Mouse (Mus musculus) hindbrain, postnatal 0 days (tissue): ENCODE data around the gene Ghr. TPM values are rescaled to one million over a fixed set of nuclear protein-coding genes. Genes with fewer than 3 reads are reported as not detected.
A peak's percentile ranks its signal among the peaks of the same experiment; 100 is the strongest.

Experiments used
- ATAC-seq: fragments of 200-750 bp; cut with Nextera tagmentation; 2 replicates; pipeline ENCODE4 v1.8.0; 2017; ENCODE audit warnings: mild to moderate bottlenecking, moderate TSS enrichment, moderate library complexity
- DNase-seq: peaks from one replicate; pipeline ENCODE4 v3.0.0-alpha.2; 2015; ENCODE audit warnings: low spot score
- H3K27ac ChIP-seq: fragments of 300-500 bp; sonication (generic); 2 replicates; pipeline ENCODE4 v1.5.1; 2014; ENCODE audit warnings: mild to moderate bottlenecking
- H3K27me3 ChIP-seq: fragments of 300-500 bp; sonication (generic); 2 replicates; pipeline ENCODE4 v1.6.1; 2014; ENCODE audit warnings: low read length, mixed read lengths; ENCODE audit not compliant: insufficient read depth
- H3K36me3 ChIP-seq: fragments of 300-500 bp; sonication (generic); 2 replicates; pipeline ENCODE4 v1.6.1; 2014; ENCODE audit warnings: low read length, mixed read lengths; ENCODE audit not compliant: insufficient read depth
- H3K4me1 ChIP-seq: fragments of 300-500 bp; sonication (generic); 2 replicates; pipeline ENCODE4 v1.6.1; 2014; ENCODE audit warnings: antibody characterized with exemption, low read length, mixed read lengths; ENCODE audit not compliant: insufficient read depth
- H3K4me2 ChIP-seq: fragments of 300-500 bp; sonication (generic); 2 replicates; pipeline ENCODE4 v1.6.1; 2014; ENCODE audit warnings: low read depth, mild to moderate bottlenecking, low read length, moderate library complexity, mixed read lengths
- H3K4me3 ChIP-seq: fragments of 300-500 bp; sonication (generic); 2 replicates; pipeline ENCODE4 v1.5.1; 2014; ENCODE audit warnings: low read length
- H3K9ac ChIP-seq: fragments of 300-500 bp; sonication (generic); replicated peaks from 2 replicates; pipeline ENCODE4 v1.6.1; 2014; ENCODE audit warnings: mild to moderate bottlenecking, low read length, moderate library complexity, mixed read lengths
- H3K9me3 ChIP-seq: fragments of 300-500 bp; sonication (generic); 2 replicates; pipeline ENCODE4 v1.6.1; 2016; ENCODE audit warnings: low read length, mixed read lengths
- CTCF ChIP-seq: IDR thresholded peaks from 2 replicates; pipeline ENCODE4 v1.5.1; 2016; ENCODE audit warnings: antibody characterized with exemption, control low read depth, low read depth
- WGBS: fragments of 180-500 bp; shearing (Covaris S2); extraction: QIAGEN DNeasy Blood & Tissue Kit; methylation state at CpG from one replicate; pipeline ENCODE4 v1.1.7; 2014; 5-methylcytosine and 5-hydroxymethylcytosine counted together
- polyA plus RNA-seq: library from polyadenylated mRNA; unstranded; fragments of >200 nt; fragmentation: Nextera tagmentation; extraction: Ambion mirVana; gene quantifications from 2 replicates; pipeline ENCODE4 v1.2.1, GENCODE M21; 2015
- total RNA-seq: library from RNA; depleted of rRNA; stranded (reverse); fragments of >200 nt; gene quantifications from 2 replicates; pipeline ENCODE4 v1.2.3, GENCODE M21; 2014

Ghr gene
- total and polyA plus RNA-seq, 2 experiments from 2014 or later, result 9.7 to 13.1 TPM

- WGBS, result 83% methylated on average over 5 of the region's 5 CpGs
- H3K27ac ChIP-seq, result no peak overlapping the region
- no peak overlapping the region for H3K4me2 ChIP-seq
- no peaks in the 10 kb centered on the region for H3K4me1 ChIP-seq
- H3K4me3 ChIP-seq, result no peak overlapping the region
- ATAC-seq, result 0 out of 2 replicates have a peak, but pooled peaks have one; percentile 38
- no peaks in the 10 kb centered on the region for H3K36me3 ChIP-seq
- no peak overlapping the region for H3K9ac ChIP-seq
- H3K9me3 ChIP-seq, result no peaks in the 10 kb centered on the region
- no peak for TF ChIP-seq CTCF
- no peaks in the 10 kb centered on the region for H3K27me3 ChIP-seq
- peak; percentile 43 for DNase-seq
These were observed 154.3 kb downstream of the Ghr start for GRCm38 (mm10) chr15:3429001-3429400.

- no peaks in the 10 kb centered on the region for H3K27me3 ChIP-seq
- H3K9me3 ChIP-seq, result no peaks in the 10 kb centered on the region
- H3K4me1 ChIP-seq, result no peaks in the 10 kb centered on the region
- ATAC-seq, result no peak
- H3K4me2 ChIP-seq, result no peak overlapping the region
- no peaks in the 10 kb centered on the region for H3K36me3 ChIP-seq
- TF ChIP-seq CTCF, result no peak
- no peak overlapping the region for H3K27ac ChIP-seq
- no peak for DNase-seq
- WGBS, result 62% methylated on average over 4 of the region's 4 CpGs
- H3K9ac ChIP-seq, result no peak overlapping the region
- no peak overlapping the region for H3K4me3 ChIP-seq
These were observed 156.9 kb downstream of the Ghr start for GRCm38 (mm10) chr15:3426401-3426800.

GRCm38 (mm10) chr15:3423177-3423576 is 160.1 kb downstream of the Ghr start:
- H3K27me3 ChIP-seq, result no peaks in the 10 kb centered on the region
- TF ChIP-seq CTCF, result no peak
- ATAC-seq (peak; percentile 53), DNase-seq (peak; percentile 33)
- 43% methylated on average over 4 of the region's 4 CpGs for WGBS
- no peak overlapping the region for H3K4me2 ChIP-seq
- no peaks in the 10 kb centered on the region for H3K4me1 ChIP-seq
- no peak overlapping the region for H3K9ac ChIP-seq
- no peak overlapping the region for H3K27ac ChIP-seq
- no peaks in the 10 kb centered on the region for H3K9me3 ChIP-seq
- H3K4me3 ChIP-seq, result no peak overlapping the region
- H3K36me3 ChIP-seq, result no peaks in the 10 kb centered on the region

GRCm38 (mm10) chr15:3417699-3418098 is 165.6 kb downstream of the Ghr start:
- H3K9me3 ChIP-seq, result no peaks in the 10 kb centered on the region
- no peaks in the 10 kb centered on the region for H3K4me1 ChIP-seq
- H3K27me3 ChIP-seq, result no peaks in the 10 kb centered on the region
- H3K4me2 ChIP-seq, result no peak overlapping the region
- H3K36me3 ChIP-seq, result no peaks in the 10 kb centered on the region
- TF ChIP-seq CTCF, result no peak
- no peak overlapping the region for H3K27ac ChIP-seq
- 92% methylated on average over 3 of the region's 3 CpGs for WGBS
- no peak for ATAC-seq
- no peak overlapping the region for H3K9ac ChIP-seq
- DNase-seq, result no peak
- H3K4me3 ChIP-seq, result no peak overlapping the region

GRCm38 (mm10) chr15:3413103-3413502 is 170.2 kb downstream of the Ghr start:
- H3K4me2 ChIP-seq, result no peak overlapping the region
- H3K4me1 ChIP-seq, result no peaks in the 10 kb centered on the region
- H3K27me3 ChIP-seq, result no peaks in the 10 kb centered on the region
- H3K4me3 ChIP-seq, result no peak overlapping the region
- no peak for TF ChIP-seq CTCF
- no peaks in the 10 kb centered on the region for H3K9me3 ChIP-seq
- no peak overlapping the region for H3K27ac ChIP-seq
- WGBS, result 94% methylated on average over 3 of the region's 3 CpGs
- no peaks in the 10 kb centered on the region for H3K36me3 ChIP-seq
- no peak for ATAC-seq
- no peak for DNase-seq
- H3K9ac ChIP-seq, result no peak overlapping the region

- Histone ChIP-seq H3K4me2 (no peak overlapping the region), H3K36me3 (no peaks in the 10 kb centered on the region), H3K9me3 (no peaks in the 10 kb centered on the region), H3K27ac (no peak overlapping the region), H3K4me3 (no peak overlapping the region), H3K4me1 (no peaks in the 10 kb centered on the region), H3K9ac (no peak overlapping the region), H3K27me3 (no peaks in the 10 kb centered on the region)
- TF ChIP-seq CTCF, result no peak
- DNase-seq (no peak), ATAC-seq (no peak)
- WGBS, result 83% methylated on average over 4 of the region's 4 CpGs
These were observed 174.8 kb downstream of the Ghr start for GRCm38 (mm10) chr15:3408478-3408877.

- no peak overlapping the region for H3K27ac ChIP-seq
- DNase-seq (no peak), ATAC-seq (no peak)
- H3K27me3 ChIP-seq, result no peaks in the 10 kb centered on the region
- H3K9ac ChIP-seq, result no peak overlapping the region
- H3K4me2 ChIP-seq, result no peak overlapping the region
- no peak for TF ChIP-seq CTCF
- H3K4me3 ChIP-seq, result no peak overlapping the region
- no peaks in the 10 kb centered on the region for H3K36me3 ChIP-seq
- H3K9me3 ChIP-seq, result no peaks in the 10 kb centered on the region
- no peaks in the 10 kb centered on the region for H3K4me1 ChIP-seq
These were observed 184.1 kb downstream of the Ghr start for GRCm38 (mm10) chr15:3399196-3399595.
